Mouse (Mus musculus) megakaryocyte, embryonic 14.5 days (primary cell): ENCODE measurements around the gene Cnpy1.

Experiments used
- FLI1 ChIP-seq: IDR thresholded peaks from 2 replicates; pipeline ENCODE4 v1.6.1; 2012; ENCODE audit warnings: low read length, inconsistent platforms, mixed read lengths
- GATA1 ChIP-seq: IDR thresholded peaks from 3 replicates; pipeline ENCODE4 v1.6.1; 2012; ENCODE audit warnings: mixed read lengths, low read length, inconsistent platforms, borderline replicate concordance

DNA sequence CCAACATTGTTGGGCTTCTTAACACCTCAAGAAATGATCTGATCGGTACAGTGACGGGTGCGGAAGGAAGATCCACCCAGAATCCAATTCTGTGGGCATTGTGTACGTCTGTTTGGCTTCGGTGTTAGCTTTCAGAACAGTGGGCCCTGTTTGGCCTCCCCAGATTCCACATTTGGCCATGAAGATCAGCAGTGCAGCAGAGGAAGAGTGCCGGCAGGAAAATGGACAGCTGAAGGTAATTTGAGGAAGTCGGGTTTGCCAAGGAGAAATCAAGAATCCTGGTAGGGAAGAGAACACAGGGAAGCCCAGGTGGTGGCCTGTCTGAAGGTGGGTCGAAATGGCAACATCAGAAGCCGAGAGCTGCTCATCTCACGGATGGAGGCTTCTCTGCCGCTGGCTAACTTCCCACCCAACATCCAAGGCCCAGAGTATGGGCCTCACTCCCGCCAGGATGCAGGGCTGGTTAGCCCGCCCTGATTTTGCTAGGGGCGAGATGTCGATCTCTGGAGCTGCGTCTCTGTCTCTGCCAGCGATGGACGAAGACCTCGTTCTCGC is 84.1 kb downstream of the Cnpy1 start:
- TF ChIP-seq GATA1 (no peak), FLI1 (no peak)
